Mouse (Mus musculus) small intestine, adult 2 months (tissue): ENCODE data around the gene Pde4dip. TPM values are rescaled to one million over a fixed set of nuclear protein-coding genes. Genes with fewer than 3 reads are reported as not detected.

Experiments
- H3K27ac ChIP-seq: fragments of 200-500 bp; 2 replicates; pipeline ENCODE4 v1.5.1; 2012; ENCODE audit warnings: low read depth, low read length, control low read depth, inconsistent platforms; ENCODE audit not compliant: insufficient read depth
- H3K27me3 ChIP-seq: fragments of 200-500 bp; 2 replicates; pipeline ENCODE4 v1.6.1; 2012; ENCODE audit warnings: mild to moderate bottlenecking, moderate library complexity, low read length, inconsistent platforms; ENCODE audit not compliant: control insufficient read depth, insufficient read depth
- H3K36me3 ChIP-seq: fragments of 200-500 bp; 2 replicates; pipeline ENCODE4 v1.6.1; 2012; ENCODE audit warnings: mild to moderate bottlenecking, low read length, control low read depth, inconsistent platforms; ENCODE audit not compliant: control insufficient read depth, insufficient read depth
- H3K4me1 ChIP-seq: fragments of 200-500 bp; 2 replicates; pipeline ENCODE4 v1.6.1; 2012; ENCODE audit warnings: low read length, inconsistent platforms, mixed read lengths; ENCODE audit not compliant: control insufficient read depth, insufficient read depth, insufficient read length
- H3K4me3 ChIP-seq: fragments of 200-500 bp; 2 replicates; pipeline ENCODE4 v1.5.1; 2012; ENCODE audit warnings: low read depth, mild to moderate bottlenecking, control low read depth, inconsistent platforms, low read length, moderate library complexity
- CTCF ChIP-seq: fragments of 200-500 bp; IDR thresholded peaks from 2 replicates; pipeline ENCODE4 v1.5.1; 2012; ENCODE audit warnings: low read depth, mild to moderate bottlenecking, control low read depth, inconsistent platforms, low read length, moderate library complexity, mixed read lengths; ENCODE audit not compliant: insufficient replicate concordance, insufficient read length; ENCODE audit errors: extremely low read depth
- POLR2A ChIP-seq: fragments of 200-500 bp; IDR thresholded peaks from 2 replicates; pipeline ENCODE4 v1.6.1; 2012; ENCODE audit warnings: low read depth, mild to moderate bottlenecking, control low read depth, inconsistent platforms, low read length, moderate library complexity
- WGBS: fragments of 180-500 bp; shearing (Covaris S2); methylation state at CpG from one replicate; pipeline ENCODE4 v1.1.7; 2018; 5-methylcytosine and 5-hydroxymethylcytosine counted together
- polyA plus RNA-seq: library from polyadenylated mRNA; depleted of rRNA; stranded (reverse); fragments of >200 nt; gene quantifications from 2 replicates; pipeline ENCODE4 v1.2.3, GENCODE M21; 2012

The Pde4dip gene
- polyA plus RNA-seq, 1 experiment, result 12.2 TPM

DNA sequence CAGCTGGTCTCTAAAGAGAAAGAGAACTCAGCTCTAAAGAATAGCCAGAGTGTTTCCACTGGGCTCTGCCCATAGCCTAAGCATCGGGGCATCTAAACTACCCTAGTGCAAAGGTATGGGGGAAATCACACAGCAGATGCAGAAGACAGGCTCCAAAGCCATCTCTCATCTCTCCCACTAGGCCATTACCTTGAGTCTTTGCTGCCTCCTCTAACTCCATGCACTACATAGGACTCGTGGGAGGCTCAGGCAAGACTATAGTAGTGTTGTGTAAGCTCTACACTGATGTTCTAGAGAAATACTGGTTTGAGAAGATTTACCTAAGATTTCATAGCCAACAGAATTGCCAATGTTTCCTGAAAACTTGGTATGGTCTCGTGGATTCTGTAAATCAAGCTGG is 183.0 kb downstream of the Pde4dip start:
- Histone ChIP-seq H3K27ac (no peak overlapping the region), H3K4me3 (no peak overlapping the region), H3K4me1 (no peaks in the 10 kb centered on the region), H3K36me3 (no peaks in the 10 kb centered on the region), H3K27me3 (no peaks in the 10 kb centered on the region)
- 88% methylated on average over 3 of the region's 3 CpGs for WGBS
- no peak for TF ChIP-seq CTCF

DNA sequence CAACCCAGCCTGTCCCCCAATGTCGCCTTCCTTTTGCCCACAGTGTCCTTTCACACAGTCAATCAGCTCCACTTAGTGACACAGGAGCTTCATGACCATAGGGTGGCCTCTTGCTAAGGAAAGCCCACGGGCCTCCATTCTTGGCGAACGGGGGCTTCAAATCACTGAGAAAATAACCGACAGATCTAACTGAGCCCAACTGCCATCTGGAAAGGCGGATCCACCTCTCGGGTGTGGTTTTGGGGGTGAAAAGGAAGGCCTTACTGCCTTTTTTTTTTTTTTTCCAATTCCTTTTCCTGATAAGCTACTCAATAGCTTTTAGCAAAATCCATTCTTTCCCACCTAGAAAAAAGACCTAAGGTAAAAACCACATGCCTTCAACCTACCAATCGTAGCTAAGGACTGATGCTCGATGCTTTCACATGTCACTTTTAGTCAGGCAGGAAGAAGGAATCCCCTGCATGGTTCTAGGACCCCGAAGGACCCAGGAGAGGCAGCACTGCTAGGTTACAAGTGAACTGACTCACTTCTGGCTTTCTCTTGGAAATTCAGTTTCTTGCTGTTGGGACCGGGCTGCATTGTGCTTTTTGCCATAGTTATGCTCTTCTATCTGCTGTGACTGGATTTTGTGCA is 185.9 kb downstream of the Pde4dip start:
- Histone ChIP-seq H3K27ac (no peak overlapping the region), H3K4me1 (no peaks in the 10 kb centered on the region), H3K36me3 (no peaks in the 10 kb centered on the region), H3K27me3 (no peaks in the 10 kb centered on the region), H3K4me3 (no peak overlapping the region)
- TF ChIP-seq POLR2A (no peak), CTCF (no peak)
- 87% methylated on average over 11 of the region's 11 CpGs for WGBS

DNA sequence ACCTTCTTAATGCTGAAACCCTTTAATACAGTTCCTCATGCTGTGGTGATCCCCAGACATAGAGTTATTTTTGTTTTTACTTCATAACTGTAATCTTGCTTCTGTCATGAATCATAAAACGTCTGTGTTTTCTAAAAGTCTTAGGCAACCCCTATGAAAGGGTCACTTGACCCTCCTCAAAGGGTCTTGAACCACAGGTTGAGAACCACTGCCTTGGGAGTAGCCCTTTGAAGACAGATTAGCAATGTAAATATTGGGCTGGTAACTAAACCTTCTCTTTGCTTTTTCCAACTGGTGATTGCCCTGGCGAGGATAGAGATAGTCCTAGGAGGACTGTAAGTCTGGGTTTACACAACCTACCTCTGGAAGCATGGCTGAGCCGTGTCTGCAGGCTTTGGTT is 187.3 kb downstream of the Pde4dip start:
- no peaks in the 10 kb centered on the region for H3K36me3 ChIP-seq
- no peaks in the 10 kb centered on the region for H3K27me3 ChIP-seq
- no peak overlapping the region for H3K27ac ChIP-seq
- no peak for TF ChIP-seq POLR2A
- no peak for TF ChIP-seq CTCF
- 44% methylated on average over 3 of the region's 3 CpGs for WGBS
- no peaks in the 10 kb centered on the region for H3K4me1 ChIP-seq
- H3K4me3 ChIP-seq, result no peak overlapping the region

DNA sequence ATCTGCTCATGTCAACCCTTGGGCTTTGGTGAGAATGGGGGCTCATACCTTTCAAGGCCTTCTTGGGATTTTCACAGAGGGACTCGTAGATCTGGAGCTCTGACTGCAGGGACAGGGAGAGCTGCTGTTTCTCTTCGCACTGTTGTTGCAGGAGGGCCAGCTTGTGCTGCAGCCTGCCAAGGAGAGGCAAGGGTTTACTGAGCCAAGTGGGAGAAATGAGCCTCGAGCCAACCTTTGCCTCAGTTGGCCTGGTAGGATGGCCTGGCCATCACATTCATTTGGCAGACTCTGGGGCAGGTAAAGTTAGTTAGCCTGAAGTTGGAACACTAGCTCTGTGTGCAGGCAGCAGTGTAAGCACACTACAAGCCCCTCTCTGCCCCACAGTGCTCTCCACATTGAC is 189.4 kb downstream of the Pde4dip start:
- TF ChIP-seq CTCF, result no peak
- TF ChIP-seq POLR2A, result no peak
- WGBS, result 85% methylated on average over 3 of the region's 3 CpGs
- no peak overlapping the region for H3K4me3 ChIP-seq

DNA sequence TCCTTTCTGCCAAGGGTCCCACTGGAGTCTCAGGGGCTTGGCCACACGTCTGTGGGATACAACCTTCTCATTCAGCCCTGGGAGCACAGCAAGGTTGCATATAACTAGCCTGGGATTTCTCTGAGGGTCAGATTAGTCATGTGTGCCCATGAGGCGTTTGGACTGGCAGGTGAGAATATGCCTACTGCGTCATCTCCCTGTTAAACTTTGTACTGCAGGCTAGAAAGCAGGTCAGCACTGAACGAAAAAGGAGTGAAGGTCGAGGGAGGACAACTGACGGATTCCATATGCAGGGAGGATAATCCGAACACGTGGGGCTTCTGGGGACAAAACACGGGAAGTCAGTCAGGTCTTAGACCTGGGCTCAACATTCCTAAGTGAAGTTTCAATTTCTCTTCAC is 191.2 kb downstream of the Pde4dip start:
- TF ChIP-seq CTCF (no peak), POLR2A (no peak)
- Histone ChIP-seq H3K27me3 (no peaks in the 10 kb centered on the region), H3K4me3 (no peak overlapping the region), H3K4me1 (no peaks in the 10 kb centered on the region), H3K36me3 (no peaks in the 10 kb centered on the region), H3K27ac (no peak overlapping the region)
- 64% methylated on average over 9 of the region's 9 CpGs for WGBS

More for the DNA sequence above, 189.4 kb downstream of the Pde4dip start:
- no peak overlapping the region for H3K27ac ChIP-seq
- no peaks in the 10 kb centered on the region for H3K4me1 ChIP-seq
- H3K36me3 ChIP-seq, result no peaks in the 10 kb centered on the region
- no peaks in the 10 kb centered on the region for H3K27me3 ChIP-seq

DNA sequence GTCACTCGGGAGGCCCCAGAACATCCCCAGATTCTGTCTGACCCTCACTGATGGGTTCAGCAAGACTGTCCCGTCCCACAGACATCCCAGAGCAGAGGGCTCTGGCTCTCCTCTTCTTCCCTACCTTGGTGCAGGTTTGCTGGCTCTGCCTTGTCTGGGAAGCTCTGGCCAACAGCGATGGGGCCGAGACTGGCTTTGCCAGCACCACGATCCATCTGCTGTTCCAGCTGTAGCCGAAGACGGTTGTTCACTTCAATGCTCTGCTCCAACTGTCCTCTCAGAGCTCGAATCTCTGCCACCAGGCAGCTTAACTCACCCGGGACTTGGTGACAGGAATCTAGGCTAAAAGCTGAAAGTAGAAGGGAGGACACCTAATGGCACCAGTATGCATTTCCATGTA is 191.6 kb downstream of the Pde4dip start:
- no peaks in the 10 kb centered on the region for H3K36me3 ChIP-seq
- no peak overlapping the region for H3K4me3 ChIP-seq
- no peak overlapping the region for H3K27ac ChIP-seq
- no peaks in the 10 kb centered on the region for H3K27me3 ChIP-seq
- WGBS, result 83% methylated on average over 9 of the region's 9 CpGs
- TF ChIP-seq POLR2A, result no peak
- no peak for TF ChIP-seq CTCF
- no peaks in the 10 kb centered on the region for H3K4me1 ChIP-seq

DNA sequence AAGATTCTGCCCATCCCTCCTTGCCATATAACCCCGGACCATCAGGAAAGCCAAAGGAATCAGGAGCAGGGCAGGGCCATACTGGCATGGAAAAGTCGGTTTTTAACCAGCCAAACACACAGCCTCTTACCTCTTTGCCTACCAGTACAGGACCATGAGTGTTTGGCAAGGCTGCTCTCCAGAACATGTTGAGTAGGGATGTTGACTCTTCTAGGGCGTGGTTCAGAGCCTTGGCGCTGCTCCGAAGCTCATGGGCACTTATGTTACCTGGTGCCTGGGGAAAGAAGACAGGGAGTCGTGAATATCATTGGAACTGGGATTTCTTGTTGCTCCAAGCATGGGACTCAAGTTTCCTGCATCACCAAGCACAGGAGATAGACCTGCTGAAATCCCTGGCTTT is 194.7 kb downstream of the Pde4dip start:
- Histone ChIP-seq H3K27ac (no peak overlapping the region), H3K4me1 (no peaks in the 10 kb centered on the region), H3K27me3 (no peaks in the 10 kb centered on the region), H3K36me3 (no peaks in the 10 kb centered on the region), H3K4me3 (no peak overlapping the region)
- 51% methylated on average over 6 of the region's 6 CpGs for WGBS
- TF ChIP-seq CTCF, result no peak
- TF ChIP-seq POLR2A, result no peak
